Mouse (Mus musculus): ENCODE data around the gene Ccdc60. TPM values are rescaled to one million over a fixed set of nuclear protein-coding genes. Genes with fewer than 3 reads are reported as not detected.

Ccdc60 gene
- polyA plus RNA-seq (2014; fragmentation: Nextera tagmentation; extraction: Ambion mirVana) = 1.9 and 2.0 TPM in 2 replicates

- 5% methylated on average over 28 of the region's 28 CpGs for whole genome bisulfite sequencing
- Histone ChIP-seq H3K9me3 (ENCODE audit: control insufficient read depth, low read length) (no peaks in the 10 kb centered on the region), H3K27ac (ENCODE audit: low read depth) (no peak within 1 kb of the TSS), H3K27me3 (replicated peaks; ENCODE audit: control insufficient read depth, insufficient read depth, low read length) (no peaks in the 10 kb centered on the region), H3K4me2 (ENCODE audit: low read length) (peak within 1 kb of the TSS; percentile 54), H3K4me3 (ENCODE audit: low read depth, low read length) (peak within 1 kb of the TSS; percentile 21), H3K9ac (ENCODE audit: low read length) (no peak within 1 kb of the TSS), H3K36me3 (ENCODE audit: control insufficient read depth, insufficient read depth, low read length) (no peaks in the 10 kb centered on the region), H3K4me1 (replicated peaks; ENCODE audit: control insufficient read depth, insufficient read depth, low read length) (peaks cover 22% of the 10 kb centered on the region)
- DNase-seq (ENCODE audit: low spot score) (peak; percentile 77), ATAC-seq (replicated peaks; ENCODE audit: low FRiP score, low TSS enrichment, low read depth) (peak; percentile 61; the same call in 1 of the 2 replicates)
Measured at GRCm38 (mm10) chr5:116288849-116289570, at the start of gene Ccdc60. Ccdc60 (minus strand) TSS chr5:116288985.

- DNase-seq (ENCODE audit: low spot score) = no peak
- H3K27ac ChIP-seq (ENCODE audit: low read depth) = peak overlapping the region; percentile 19; the same call in 1 of the 2 replicates
Measured at GRCm38 (mm10) chr5:116336191-116336590, 47.4 kb upstream of the Ccdc60 start.

GRCm38 (mm10) chr5:116328911-116329310 is 40.1 kb upstream of the Ccdc60 start:
- H3K27me3 ChIP-seq (replicated peaks; ENCODE audit: control insufficient read depth, insufficient read depth, low read length) = no peaks in the 10 kb centered on the region
- H3K9ac ChIP-seq (ENCODE audit: low read length) = no peak overlapping the region
- H3K4me3 ChIP-seq (ENCODE audit: low read depth, low read length) = no peak overlapping the region
- H3K4me1 ChIP-seq (replicated peaks; ENCODE audit: control insufficient read depth, insufficient read depth, low read length) = no peaks in the 10 kb centered on the region
- ATAC-seq (replicated peaks; ENCODE audit: low FRiP score, low TSS enrichment, low read depth) (no peak), DNase-seq (ENCODE audit: low spot score) (no peak)
- H3K9me3 ChIP-seq (ENCODE audit: control insufficient read depth, low read length) = peaks cover 6% of the 10 kb centered on the region; the same call in 1 of the 2 replicates
- no peak overlapping the region for H3K27ac ChIP-seq (ENCODE audit: low read depth)
- H3K4me2 ChIP-seq (ENCODE audit: low read length) = no peak overlapping the region
- WGBS = 92% methylated on average over 4 of the region's 4 CpGs
- H3K36me3 ChIP-seq (ENCODE audit: control insufficient read depth, insufficient read depth, low read length) = no peaks in the 10 kb centered on the region

More at GRCm38 (mm10) chr5:116336191-116336590, 47.4 kb upstream of the Ccdc60 start:
- H3K27me3 ChIP-seq (replicated peaks; ENCODE audit: control insufficient read depth, insufficient read depth, low read length) = no peaks in the 10 kb centered on the region
- H3K36me3 ChIP-seq (ENCODE audit: control insufficient read depth, insufficient read depth, low read length) = no peaks in the 10 kb centered on the region
- no peak overlapping the region for H3K4me2 ChIP-seq (ENCODE audit: low read length)
- no peak overlapping the region for H3K4me3 ChIP-seq (ENCODE audit: low read depth, low read length)
- H3K4me1 ChIP-seq (replicated peaks; ENCODE audit: control insufficient read depth, insufficient read depth, low read length) = peaks cover 4% of the 10 kb centered on the region; the same call in 1 of the 2 replicates
- no peak for ATAC-seq (replicated peaks; ENCODE audit: low FRiP score, low TSS enrichment, low read depth)
- no peak overlapping the region for H3K9ac ChIP-seq (ENCODE audit: low read length)
- 0 out of 2 replicates have a peak, but pooled peaks cover 3% of the 10 kb centered on the region for H3K9me3 ChIP-seq (ENCODE audit: control insufficient read depth, low read length)

- no peak overlapping the region for H3K27ac ChIP-seq (ENCODE audit: low read depth)
- no peak overlapping the region for H3K4me3 ChIP-seq (ENCODE audit: low read depth, low read length)
- no peaks in the 10 kb centered on the region for H3K4me1 ChIP-seq (replicated peaks; ENCODE audit: control insufficient read depth, insufficient read depth, low read length)
- no peak overlapping the region for H3K9ac ChIP-seq (ENCODE audit: low read length)
- H3K9me3 ChIP-seq (ENCODE audit: control insufficient read depth, low read length) = peaks cover 2% of the 10 kb centered on the region; the same call in 1 of the 2 replicates
- no peaks in the 10 kb centered on the region for H3K27me3 ChIP-seq (replicated peaks; ENCODE audit: control insufficient read depth, insufficient read depth, low read length)
- ATAC-seq (replicated peaks; ENCODE audit: low FRiP score, low TSS enrichment, low read depth) = no peak
- no peaks in the 10 kb centered on the region for H3K36me3 ChIP-seq (ENCODE audit: control insufficient read depth, insufficient read depth, low read length)
- no peak for DNase-seq (ENCODE audit: low spot score)
- H3K4me2 ChIP-seq (ENCODE audit: low read length) = no peak overlapping the region
- 41% methylated on average over 5 of the region's 5 CpGs for WGBS
Measured at GRCm38 (mm10) chr5:116323401-116323800, 34.6 kb upstream of the Ccdc60 start.

GRCm38 (mm10) chr5:116322365-116323027 is 33.7 kb upstream of the Ccdc60 start:
- DNase-seq (ENCODE audit: low spot score) = no peak
- ATAC-seq (replicated peaks; ENCODE audit: low FRiP score, low TSS enrichment, low read depth) = no peak

GRCm38 (mm10) chr5:116313711-116314110 is 24.9 kb upstream of the Ccdc60 start:
- Histone ChIP-seq H3K4me3 (ENCODE audit: low read depth, low read length) (no peak overlapping the region), H3K9me3 (ENCODE audit: control insufficient read depth, low read length) (no peaks in the 10 kb centered on the region), H3K36me3 (ENCODE audit: control insufficient read depth, insufficient read depth, low read length) (no peaks in the 10 kb centered on the region), H3K27ac (ENCODE audit: low read depth) (no peak overlapping the region), H3K4me2 (ENCODE audit: low read length) (no peak overlapping the region), H3K4me1 (replicated peaks; ENCODE audit: control insufficient read depth, insufficient read depth, low read length) (0 out of 2 replicates have a peak, but pooled peaks cover 3% of the 10 kb centered on the region), H3K27me3 (replicated peaks; ENCODE audit: control insufficient read depth, insufficient read depth, low read length) (no peaks in the 10 kb centered on the region), H3K9ac (ENCODE audit: low read length) (no peak overlapping the region)
- DNase-seq (ENCODE audit: low spot score) = no peak
- no peak for ATAC-seq (replicated peaks; ENCODE audit: low FRiP score, low TSS enrichment, low read depth)
- 82% methylated on average over 8 of the region's 8 CpGs for WGBS

More at GRCm38 (mm10) chr5:116322365-116323027, 33.7 kb upstream of the Ccdc60 start:
- Histone ChIP-seq H3K36me3 (ENCODE audit: control insufficient read depth, insufficient read depth, low read length) (no peaks in the 10 kb centered on the region), H3K4me2 (ENCODE audit: low read length) (no peak overlapping the region), H3K27ac (ENCODE audit: low read depth) (no peak overlapping the region), H3K4me3 (ENCODE audit: low read depth, low read length) (no peak overlapping the region), H3K9me3 (ENCODE audit: control insufficient read depth, low read length) (peaks cover 2% of the 10 kb centered on the region; the same call in 1 of the 2 replicates), H3K9ac (ENCODE audit: low read length) (no peak overlapping the region), H3K4me1 (replicated peaks; ENCODE audit: control insufficient read depth, insufficient read depth, low read length) (no peaks in the 10 kb centered on the region), H3K27me3 (replicated peaks; ENCODE audit: control insufficient read depth, insufficient read depth, low read length) (no peaks in the 10 kb centered on the region)
- 60% methylated on average over 15 of the region's 15 CpGs for WGBS

GRCm38 (mm10) chr5:116312111-116312737 is 23.4 kb upstream of the Ccdc60 start:
- ATAC-seq (replicated peaks; ENCODE audit: low FRiP score, low TSS enrichment, low read depth) (no peak), DNase-seq (ENCODE audit: low spot score) (no peak)
- Histone ChIP-seq H3K4me2 (ENCODE audit: low read length) (no peak overlapping the region), H3K27me3 (replicated peaks; ENCODE audit: control insufficient read depth, insufficient read depth, low read length) (no peaks in the 10 kb centered on the region), H3K27ac (ENCODE audit: low read depth) (no peak overlapping the region), H3K4me3 (ENCODE audit: low read depth, low read length) (no peak overlapping the region), H3K4me1 (replicated peaks; ENCODE audit: control insufficient read depth, insufficient read depth, low read length) (0 out of 2 replicates have a peak, but pooled peaks cover 5% of the 10 kb centered on the region), H3K9ac (ENCODE audit: low read length) (no peak overlapping the region), H3K9me3 (ENCODE audit: control insufficient read depth, low read length) (no peaks in the 10 kb centered on the region), H3K36me3 (ENCODE audit: control insufficient read depth, insufficient read depth, low read length) (no peaks in the 10 kb centered on the region)
- WGBS = 59% methylated on average over 15 of the region's 15 CpGs

GRCm38 (mm10) chr5:116311636-116312035 is 22.9 kb upstream of the Ccdc60 start:
- H3K9ac ChIP-seq (ENCODE audit: low read length) = no peak overlapping the region
- ATAC-seq (replicated peaks; ENCODE audit: low FRiP score, low TSS enrichment, low read depth) = no peak
- no peak for DNase-seq (ENCODE audit: low spot score)
- H3K4me3 ChIP-seq (ENCODE audit: low read depth, low read length) = no peak overlapping the region
- no peaks in the 10 kb centered on the region for H3K36me3 ChIP-seq (ENCODE audit: control insufficient read depth, insufficient read depth, low read length)
- H3K4me1 ChIP-seq (replicated peaks; ENCODE audit: control insufficient read depth, insufficient read depth, low read length) = 0 out of 2 replicates have a peak, but pooled peaks cover 5% of the 10 kb centered on the region
- H3K27me3 ChIP-seq (replicated peaks; ENCODE audit: control insufficient read depth, insufficient read depth, low read length) = no peaks in the 10 kb centered on the region
- H3K9me3 ChIP-seq (ENCODE audit: control insufficient read depth, low read length) = no peaks in the 10 kb centered on the region
- no peak overlapping the region for H3K4me2 ChIP-seq (ENCODE audit: low read length)
- no peak overlapping the region for H3K27ac ChIP-seq (ENCODE audit: low read depth)
- 94% methylated on average over 6 of the region's 6 CpGs for WGBS
